Mouse (Mus musculus) bone marrow, adult 2 months (tissue): ENCODE measurements around the gene Zfp708. TPM values are rescaled to one million over a fixed set of nuclear protein-coding genes. Genes with fewer than 3 reads are reported as not detected.
A peak's percentile ranks its signal among the peaks of the same experiment; 100 is the strongest.
"Not testable (repeated sequence)": the region's sequence is repeated elsewhere in the genome, so short reads cannot be mapped to it uniquely, and the experiment has no call there.

Experiments
- H3K27ac ChIP-seq: fragments of 200-500 bp; 2 replicates; pipeline ENCODE4 v1.5.1; 2012; ENCODE audit warnings: low read depth, mild to moderate bottlenecking, control low read depth, inconsistent platforms, low read length; ENCODE audit not compliant: control insufficient read depth, poor library complexity, insufficient read depth
- H3K4me1 ChIP-seq: fragments of 200-500 bp; 2 replicates; pipeline ENCODE4 v1.6.1; 2011; ENCODE audit warnings: low read length; ENCODE audit not compliant: control insufficient read depth, insufficient read depth
- H3K4me3 ChIP-seq: fragments of 200-500 bp; replicated peaks from 2 replicates; pipeline ENCODE3; 2011; ENCODE audit warnings: mild to moderate bottlenecking, low read depth, low read length, control low read depth; ENCODE audit not compliant: control insufficient read depth
- CTCF ChIP-seq: fragments of 200-500 bp; IDR thresholded peaks from 2 replicates; pipeline ENCODE4 v1.5.1; 2011; ENCODE audit warnings: low read length, control low read depth; ENCODE audit not compliant: control insufficient read depth, insufficient read depth
- POLR2A ChIP-seq: fragments of 200-500 bp; IDR thresholded peaks from 2 replicates; pipeline ENCODE4 v1.6.1; 2011; ENCODE audit warnings: low read depth, mild to moderate bottlenecking, control low read depth, low read length, borderline replicate concordance; ENCODE audit not compliant: control insufficient read depth
- WGBS: fragments of 180-500 bp; shearing (Covaris S2); methylation state at CpG from one replicate; pipeline ENCODE4 v1.1.7; 2018; 5-methylcytosine and 5-hydroxymethylcytosine counted together
- polyA plus RNA-seq: library from polyadenylated mRNA; stranded (reverse); fragments of >200 nt; gene quantifications from 2 replicates; pipeline ENCODE4 v1.2.4, GENCODE M21; 2011; ENCODE audit warnings: low replicate concordance; ENCODE audit not compliant: missing spikeins, insufficient read depth, insufficient read length

Gene Zfp708
- polyA plus RNA-seq = not detected in 2 replicates

- 81% methylated on average over 10 of the region's 10 CpGs for WGBS
- TF ChIP-seq CTCF (no peak), POLR2A (no peak)
- H3K27ac ChIP-seq = no peak within 1 kb of the TSS
- H3K4me3 ChIP-seq = no peak within 1 kb of the TSS
- H3K4me1 ChIP-seq = no peaks in the 10 kb centered on the region
Observed at GRCm38 (mm10) chr13:67097876-67098275, at the start of gene Zfp708. Gene Zfp708, minus strand, starts transcription at chr13:67097976.

- WGBS = 1% methylated on average over 18 of the region's 18 CpGs
- H3K27ac ChIP-seq = no peak overlapping the region
Observed at GRCm38 (mm10) chr13:67128038-67128721, 30.4 kb upstream of the Zfp708 start.

GRCm38 (mm10) chr13:67127507-67127906 lies 29.7 kb upstream of the Zfp708 start:
- 80% methylated on average over 10 of the region's 10 CpGs for WGBS
- H3K27ac ChIP-seq, H3K4me1 ChIP-seq, H3K4me3 ChIP-seq: not testable (repeated sequence)

More at GRCm38 (mm10) chr13:67128038-67128721, 30.4 kb upstream of the Zfp708 start:
- H3K4me1 ChIP-seq = peaks cover 2% of the 10 kb centered on the region; the same call in 1 of the 2 replicates
- TF ChIP-seq POLR2A = no peak
- TF ChIP-seq CTCF = no peak
- peak overlapping the region; percentile 83 for H3K4me3 ChIP-seq

DNA sequence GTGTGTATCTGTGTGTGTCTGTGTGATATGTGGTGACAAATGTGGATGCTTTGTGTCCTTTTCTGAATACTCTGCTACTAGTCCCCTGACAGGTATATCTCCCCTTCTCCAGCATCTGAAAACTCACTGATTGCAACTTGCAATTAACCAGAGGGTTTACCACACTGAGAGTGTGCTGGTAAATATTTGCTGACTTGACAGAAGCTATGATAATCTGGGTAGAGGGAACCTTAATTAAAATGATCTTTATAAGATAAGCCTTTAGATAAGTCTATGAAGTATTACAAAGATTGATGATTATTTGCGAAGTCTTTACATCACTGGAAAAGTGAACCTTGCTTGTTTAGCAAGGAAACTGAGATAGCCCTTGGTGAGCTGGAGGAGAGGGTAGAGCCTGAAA lies 26.7 kb upstream of the Zfp708 start:
- no peak overlapping the region for H3K4me3 ChIP-seq

DNA sequence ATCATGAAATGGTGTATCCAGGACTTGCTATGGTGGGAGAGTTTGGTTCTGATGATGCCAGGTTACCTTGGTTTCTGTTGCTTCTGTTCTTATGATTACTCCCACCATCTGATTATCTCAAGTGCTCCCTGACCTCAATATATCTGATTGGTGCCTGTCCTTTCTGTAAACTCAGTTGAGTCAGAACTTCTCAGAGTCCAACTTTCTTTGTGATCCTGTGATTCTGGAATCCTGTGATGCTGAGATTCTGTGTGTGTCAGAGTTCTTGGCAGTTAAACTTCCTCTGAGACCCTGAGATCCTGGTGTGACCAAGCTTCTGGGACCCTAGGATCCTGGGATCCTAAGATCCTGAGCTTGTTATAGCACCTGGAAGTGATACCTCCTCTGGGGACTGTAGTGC lies 23.6 kb upstream of the Zfp708 start, which contains the start of gene Zfp759:
TSS of gene Zfp759 (plus strand) at position 301 of the 400 bp plus-strand sequence.
- not testable (repeated sequence) for H3K27ac ChIP-seq, H3K4me1 ChIP-seq, H3K4me3 ChIP-seq

More for the DNA sequence above, 26.7 kb upstream of the Zfp708 start:
- Histone ChIP-seq H3K4me1 (peaks cover 2% of the 10 kb centered on the region; the same call in 1 of the 2 replicates), H3K27ac (no peak overlapping the region)
- 87% methylated on average over 1 of the region's 1 CpGs for WGBS
- TF ChIP-seq CTCF (no peak), POLR2A (no peak)

DNA sequence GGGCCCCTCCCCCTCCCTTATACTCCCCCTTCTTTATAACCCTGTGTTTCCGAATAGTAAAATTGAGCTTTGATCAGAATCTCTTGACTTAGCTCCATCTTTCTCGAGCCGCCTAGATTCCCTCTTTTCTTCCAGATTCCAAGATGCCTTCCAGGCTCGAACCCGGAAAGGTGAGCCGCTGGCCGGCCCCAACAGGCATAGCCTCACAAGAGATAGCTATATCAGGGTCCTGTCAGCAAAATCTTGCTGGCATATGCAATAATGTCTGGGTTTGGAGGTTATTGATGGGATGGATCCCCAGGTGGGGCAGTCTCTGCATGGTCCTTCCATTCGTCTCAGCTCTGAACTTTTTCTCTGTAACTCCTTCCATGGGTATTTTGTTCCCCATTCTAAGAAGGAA lies 18.4 kb upstream of the Zfp708 start, which contains the start of gene Rslcan18:
TSS of gene Rslcan18 (minus strand) at position 101 of the 400 bp plus-strand sequence.
- WGBS = 86% methylated on average over 8 of the region's 8 CpGs
- H3K27ac ChIP-seq = not testable (repeated sequence)

DNA sequence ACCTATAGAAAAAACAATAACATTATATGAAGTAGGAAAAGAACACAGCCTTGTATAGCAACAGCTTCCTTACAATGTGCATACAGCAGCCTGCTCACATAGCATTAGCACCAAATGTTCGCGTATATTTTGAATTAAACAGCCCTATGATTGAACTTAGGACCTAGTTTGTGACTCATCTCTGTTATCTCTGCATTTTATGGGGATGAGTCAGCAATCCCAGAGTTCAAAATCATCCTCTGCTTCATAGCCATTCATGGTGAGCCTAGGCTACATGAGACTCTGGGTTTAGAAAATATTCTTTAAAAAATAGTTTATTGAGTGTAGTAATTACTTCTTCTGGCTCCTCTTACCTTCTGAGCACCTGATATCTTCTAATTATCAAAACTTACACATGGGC lies 15.5 kb upstream of the Zfp708 start:
- WGBS = 84% methylated on average over 2 of the region's 2 CpGs
- no peaks in the 10 kb centered on the region for H3K4me1 ChIP-seq
- TF ChIP-seq CTCF (no peak), POLR2A (no peak)
- H3K27ac ChIP-seq = no peak overlapping the region
- H3K4me3 ChIP-seq = no peak overlapping the region

More for the DNA sequence above, 18.4 kb upstream of the Zfp708 start, which contains the start of gene Rslcan18:
- not testable (repeated sequence) for H3K4me3 ChIP-seq, H3K4me1 ChIP-seq

DNA sequence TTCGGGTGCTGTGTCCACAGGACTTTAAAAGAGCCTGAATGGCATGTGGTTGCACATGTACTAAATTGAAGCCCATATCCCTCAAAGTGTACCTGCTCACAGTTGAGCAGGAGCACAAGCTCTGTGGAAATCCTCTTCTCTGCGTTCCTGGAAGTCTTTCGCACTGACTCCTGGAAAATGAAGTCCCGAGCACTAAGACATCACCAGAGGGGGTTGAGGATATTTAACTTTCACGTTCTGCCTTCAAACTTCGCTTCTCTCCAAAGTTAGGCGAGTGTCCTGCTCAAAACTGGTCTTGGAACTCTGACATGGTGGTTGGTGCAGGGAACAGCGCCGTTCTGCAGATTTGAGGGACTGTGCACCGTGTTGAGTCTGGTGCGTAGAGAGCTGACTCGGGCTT lies 14.3 kb upstream of the Zfp708 start:
- 74% methylated on average over 12 of the region's 12 CpGs for WGBS
- no peak overlapping the region for H3K4me3 ChIP-seq

DNA sequence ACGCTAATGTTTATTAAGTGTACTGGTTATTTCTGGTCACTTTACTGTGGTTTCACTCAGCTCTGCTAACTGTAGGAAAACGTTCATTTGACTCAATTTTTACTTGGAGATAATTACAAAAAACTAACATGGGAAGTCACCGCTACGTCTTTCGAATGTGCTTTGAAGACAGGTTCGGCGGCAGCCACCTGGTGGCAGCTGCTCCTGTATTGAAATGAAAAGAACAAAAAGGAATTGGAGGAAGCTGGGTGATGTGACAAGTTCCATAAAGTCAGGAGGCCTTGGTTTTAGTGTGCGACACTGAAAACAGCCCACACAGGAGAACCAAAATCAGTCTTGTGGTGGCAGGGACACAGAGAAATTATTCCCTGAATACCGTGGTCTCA lies 11.0 kb upstream of the Zfp708 start:
- TF ChIP-seq POLR2A (no peak), CTCF (peak; percentile 45)
- 6% methylated on average over 9 of the region's 9 CpGs for WGBS
- Histone ChIP-seq H3K4me3 (peak overlapping the region; percentile 14), H3K4me1 (0 out of 2 replicates have a peak, but pooled peaks cover 1% of the 10 kb centered on the region), H3K27ac (no peak overlapping the region)

More for the DNA sequence above, 14.3 kb upstream of the Zfp708 start:
- Histone ChIP-seq H3K27ac (no peak overlapping the region), H3K4me1 (0 out of 2 replicates have a peak, but pooled peaks cover 1% of the 10 kb centered on the region)
- TF ChIP-seq CTCF (no peak), POLR2A (no peak)
